Mouse (Mus musculus): ENCODE measurements around the gene 9930021J03Rik.

The 9930021J03Rik gene

DNA sequence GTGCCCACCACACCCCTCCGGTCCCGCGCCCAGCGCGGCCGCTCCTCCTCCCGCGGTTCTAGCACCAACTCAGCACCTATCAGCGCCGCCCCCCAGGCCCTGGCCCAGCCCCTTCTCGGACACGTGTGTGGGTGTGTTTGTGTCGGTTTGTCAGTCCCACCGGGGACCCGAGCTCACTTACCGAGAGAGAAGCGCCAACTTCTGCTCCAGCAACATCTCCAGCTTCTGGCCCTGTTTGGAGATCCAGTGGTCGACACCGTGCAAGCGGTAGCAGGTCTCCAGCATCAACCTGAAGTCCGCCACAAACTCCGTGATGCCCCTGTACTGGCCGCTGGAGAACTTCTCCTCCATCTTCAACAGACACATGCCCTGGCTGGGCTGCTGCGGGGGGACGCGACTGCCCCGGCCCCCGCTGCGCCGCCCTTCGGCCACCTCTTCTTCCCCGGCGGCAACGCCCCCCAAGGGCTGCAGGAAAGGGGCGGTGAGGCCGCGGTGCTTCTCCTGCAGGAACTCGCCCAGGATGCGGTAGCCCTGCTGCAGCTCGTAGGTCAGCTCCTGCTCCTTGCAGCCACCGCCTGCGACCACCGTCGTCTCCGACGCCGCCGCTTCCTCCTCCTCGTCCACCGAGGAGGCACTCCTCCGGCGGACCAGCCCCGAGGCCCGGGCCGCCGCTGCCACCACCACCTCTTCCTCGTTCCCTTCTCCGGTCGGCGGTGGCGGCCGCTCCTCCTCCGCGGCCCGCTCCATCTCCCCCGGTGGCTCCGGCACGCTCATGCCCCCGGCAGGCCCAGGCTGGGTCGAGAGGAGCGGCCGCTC, 480 bp downstream of the 9930021J03Rik start:
- peak; percentile 63 to 67 for DNase-seq

DNA sequence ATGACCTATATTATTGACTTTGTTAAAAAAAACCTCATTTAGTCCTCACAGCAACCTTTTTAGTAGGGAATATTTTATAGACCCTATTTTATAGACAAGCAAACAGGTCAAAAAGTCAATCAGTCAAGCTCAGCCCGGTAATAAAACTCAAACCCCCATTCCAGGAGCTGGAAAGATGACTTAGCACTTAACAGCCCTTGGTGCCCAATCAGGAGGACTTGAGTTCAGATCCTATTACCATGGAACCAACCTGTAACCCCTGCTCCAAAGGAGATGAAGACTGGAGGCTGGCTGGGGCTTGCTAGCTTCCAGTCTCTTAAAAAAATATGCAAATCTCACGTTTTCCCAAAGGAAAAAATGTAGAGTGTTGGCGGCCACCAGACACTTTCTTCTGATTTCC, 1.8 kb downstream of the 9930021J03Rik start:
- DNase-seq, result no peak

DNA sequence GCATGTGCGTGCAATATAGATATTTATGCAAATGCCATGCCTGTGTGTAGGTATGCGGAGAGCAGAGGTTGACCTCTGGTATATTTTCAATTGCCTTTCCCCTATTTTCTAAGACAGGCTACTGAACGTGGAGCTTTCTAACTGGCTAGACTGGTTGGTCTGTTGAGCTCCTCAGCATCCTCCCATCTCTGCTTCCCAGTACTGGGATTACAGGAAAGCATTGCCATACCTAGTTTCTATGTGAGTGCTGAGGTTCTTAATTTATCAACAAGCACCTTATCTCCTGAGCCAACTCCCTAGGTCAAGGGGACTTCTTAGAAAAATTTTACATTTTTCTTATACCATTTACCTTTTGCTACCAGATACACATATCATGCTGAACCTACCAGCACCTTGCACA, 8.4 kb downstream of the 9930021J03Rik start:
- no peak for DNase-seq

DNA sequence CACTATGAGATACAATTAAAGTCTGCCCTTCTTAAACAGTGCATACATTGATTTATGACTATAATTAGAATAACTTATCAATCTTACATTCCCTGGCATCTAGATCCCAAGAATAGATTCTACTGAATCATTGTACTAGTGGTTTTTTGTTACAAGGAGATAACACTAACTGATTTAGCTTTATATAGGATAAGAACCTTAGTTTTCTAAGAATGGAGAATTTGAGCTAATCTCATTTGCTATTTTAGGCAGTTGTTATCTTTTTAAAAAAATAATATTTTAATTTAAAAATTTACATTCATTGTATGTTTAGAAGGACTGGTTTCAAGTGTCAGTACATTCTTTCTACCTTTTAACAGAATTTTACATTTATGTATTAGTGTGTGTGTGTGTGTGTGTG, 17.8 kb downstream of the 9930021J03Rik start:
- no peak for DNase-seq

DNA sequence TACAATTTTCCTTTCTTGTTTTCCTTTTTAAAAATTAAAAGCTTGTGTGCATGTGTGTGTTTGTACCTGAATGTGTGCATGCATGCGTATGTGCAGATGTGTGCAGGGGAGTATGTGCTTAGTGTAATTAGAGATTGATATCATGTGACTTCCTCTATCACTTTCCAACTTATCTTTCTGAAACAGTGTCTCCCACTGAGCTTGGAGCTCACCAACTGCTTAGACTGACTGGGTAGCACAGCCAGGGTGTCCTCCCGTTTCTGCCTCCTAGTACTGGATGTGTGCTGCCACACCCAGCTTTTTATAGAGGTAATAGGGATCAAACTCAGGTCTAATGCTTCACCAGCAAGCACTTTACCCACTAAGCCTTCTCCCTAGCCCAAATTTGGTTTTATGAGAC, 22.9 kb downstream of the 9930021J03Rik start:
- DNase-seq, result no peak

DNA sequence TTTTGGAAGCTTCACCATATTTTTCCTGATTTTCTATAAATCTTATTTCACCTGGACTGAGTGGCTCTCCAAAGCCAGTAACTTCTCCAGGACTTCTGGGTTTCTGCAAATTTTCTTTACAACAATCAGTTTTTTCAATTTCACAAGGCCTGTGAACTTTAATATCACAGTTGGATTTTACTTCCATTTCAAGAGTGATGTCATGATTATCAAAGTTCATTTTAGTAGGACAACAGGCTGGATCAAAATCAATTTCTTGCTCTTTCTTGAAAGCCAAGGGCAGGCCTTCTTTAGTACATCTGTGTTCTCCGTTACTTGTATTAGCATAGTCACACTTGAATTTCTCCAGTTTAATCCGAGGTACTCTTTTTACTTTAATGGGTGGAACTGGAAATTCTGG, 51.9 kb downstream of the 9930021J03Rik start:
- no peak for DNase-seq

DNA sequence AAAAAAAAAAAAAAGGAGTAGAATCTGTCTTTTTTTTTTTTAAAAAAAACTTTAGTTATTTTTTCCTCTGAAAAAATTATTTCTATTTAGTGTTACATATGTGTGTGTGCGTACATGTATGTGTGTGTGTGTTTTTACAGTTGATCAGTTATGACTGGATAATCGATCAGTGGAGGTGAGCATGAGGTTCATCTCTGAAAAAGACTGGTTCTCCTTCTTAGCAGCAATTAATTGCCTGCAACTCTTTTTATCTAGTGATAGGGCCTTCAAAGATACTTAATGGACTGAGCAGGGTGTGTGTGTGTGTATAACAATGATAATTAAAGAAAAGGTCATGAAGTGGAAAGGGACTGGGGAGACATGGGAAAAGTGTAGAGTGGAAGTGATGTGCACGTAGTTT, 54.8 kb downstream of the 9930021J03Rik start:
- DNase-seq, result no peak

DNA sequence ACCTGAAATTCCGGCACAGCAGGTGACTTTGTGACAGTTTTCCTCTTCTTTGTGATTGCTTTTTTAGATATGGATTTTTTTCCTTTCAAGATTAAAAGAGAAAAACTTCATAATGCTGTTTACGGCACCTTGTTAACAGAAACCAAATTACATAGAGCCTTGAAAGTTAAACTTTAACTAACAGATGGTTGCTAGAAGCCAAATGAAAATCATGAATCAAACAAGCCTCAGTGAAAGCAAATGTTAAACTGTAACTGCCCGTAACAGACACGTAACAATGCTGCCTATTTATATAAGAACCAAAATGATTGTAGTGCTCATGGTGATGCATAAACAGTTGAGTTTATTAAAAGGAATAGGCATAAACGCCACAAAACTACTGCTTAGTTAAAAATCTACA, 62.3 kb downstream of the 9930021J03Rik start:
- DNase-seq, result no peak

DNA sequence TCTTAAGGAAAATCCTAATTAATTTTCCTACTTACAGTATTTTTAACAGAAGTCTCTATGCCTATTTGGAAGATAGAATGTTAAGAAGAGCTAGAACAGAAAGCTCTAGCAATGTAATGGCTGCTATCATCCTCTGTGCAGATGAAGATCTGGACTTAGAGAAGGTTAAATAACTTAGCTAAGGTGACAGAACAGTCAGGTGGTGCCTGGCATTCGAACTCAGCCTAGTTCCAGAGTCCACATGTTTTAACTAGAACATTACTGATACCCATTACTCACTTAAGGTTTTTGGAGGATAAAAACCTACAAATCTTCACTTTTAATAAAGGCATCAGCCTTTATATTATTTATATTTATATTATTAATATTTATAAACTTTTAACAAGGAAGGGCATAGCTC, 65.1 kb downstream of the 9930021J03Rik start:
- DNase-seq, result no peak

DNA sequence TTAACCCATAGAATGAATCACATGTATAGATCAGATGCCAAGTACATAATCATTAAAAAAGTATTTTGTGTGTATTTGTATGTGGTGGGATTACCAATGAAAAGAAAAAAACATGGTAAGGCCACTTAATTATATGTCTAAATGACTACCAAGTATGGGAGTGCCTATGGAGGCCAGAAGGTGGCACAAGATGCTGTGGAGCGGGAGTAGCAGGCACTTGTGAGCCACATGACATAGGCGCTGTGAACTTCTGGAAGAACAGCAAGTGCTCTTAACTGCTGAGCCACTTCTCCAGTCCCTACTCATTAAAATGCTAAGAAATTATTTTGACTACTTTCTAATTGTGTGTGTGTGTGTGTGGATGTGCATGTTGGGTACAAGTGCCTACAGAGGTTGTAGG, 66.2 kb downstream of the 9930021J03Rik start:
- DNase-seq, result peak in 1 of 2 experiments; percentile 9

DNA sequence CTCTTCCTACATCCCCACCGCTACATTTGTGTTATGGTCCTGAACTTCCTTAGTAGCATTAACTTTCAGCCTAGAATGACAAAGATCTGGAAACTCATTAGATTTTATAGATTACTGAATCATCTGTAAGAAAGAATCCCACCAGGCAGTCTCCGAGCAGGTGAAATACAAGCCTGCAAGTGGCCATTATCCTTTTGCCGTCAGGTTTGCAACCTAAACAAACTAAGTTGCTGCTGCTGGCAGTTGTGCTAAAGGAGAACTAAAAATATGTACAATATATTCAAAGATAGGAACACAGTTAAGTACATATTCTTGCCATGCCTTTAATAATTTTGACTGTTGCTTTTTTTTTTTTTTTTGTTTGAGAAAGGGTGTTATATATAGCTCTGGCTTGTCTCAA, 70.4 kb downstream of the 9930021J03Rik start:
- no peak for DNase-seq

DNA sequence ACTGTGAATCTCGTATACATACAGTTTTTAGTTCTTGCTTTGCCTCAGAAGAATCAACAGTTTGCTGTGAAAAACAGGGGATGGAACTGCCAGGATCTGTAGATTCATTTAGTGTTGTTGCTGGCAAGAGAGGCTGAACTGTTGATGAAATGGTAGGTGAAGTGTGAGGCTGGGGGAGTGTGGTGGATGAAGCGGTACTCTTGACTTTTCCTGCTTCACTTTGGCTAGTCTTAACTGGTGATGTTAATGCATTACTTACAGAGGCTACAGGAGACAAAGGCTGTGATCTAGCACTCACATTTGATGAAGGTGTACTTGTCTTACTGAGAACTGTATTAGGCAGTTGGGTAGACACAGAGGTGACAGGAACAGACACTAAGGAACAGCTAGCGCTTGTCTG, 87.3 kb downstream of the 9930021J03Rik start:
- DNase-seq, result no peak

DNA sequence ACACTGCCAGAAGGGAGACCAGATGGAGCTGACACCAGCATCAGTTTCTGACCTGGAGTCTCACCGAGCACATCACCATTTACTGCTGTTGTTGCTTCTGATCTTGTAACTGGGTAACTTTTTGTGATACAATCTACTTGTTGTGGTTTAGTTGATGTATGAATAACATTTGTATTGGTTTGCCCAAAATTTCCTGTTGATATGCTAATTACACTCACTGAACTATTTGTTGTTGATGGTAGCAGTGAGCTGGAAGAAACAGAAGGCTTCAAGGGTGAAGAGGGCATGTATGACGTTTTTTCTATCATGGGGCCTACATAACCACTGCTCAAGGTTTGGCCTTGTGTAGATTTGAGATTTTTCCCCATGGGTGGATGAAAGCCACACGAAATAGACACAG, 87.9 kb downstream of the 9930021J03Rik start:
- DNase-seq, result no peak

DNA sequence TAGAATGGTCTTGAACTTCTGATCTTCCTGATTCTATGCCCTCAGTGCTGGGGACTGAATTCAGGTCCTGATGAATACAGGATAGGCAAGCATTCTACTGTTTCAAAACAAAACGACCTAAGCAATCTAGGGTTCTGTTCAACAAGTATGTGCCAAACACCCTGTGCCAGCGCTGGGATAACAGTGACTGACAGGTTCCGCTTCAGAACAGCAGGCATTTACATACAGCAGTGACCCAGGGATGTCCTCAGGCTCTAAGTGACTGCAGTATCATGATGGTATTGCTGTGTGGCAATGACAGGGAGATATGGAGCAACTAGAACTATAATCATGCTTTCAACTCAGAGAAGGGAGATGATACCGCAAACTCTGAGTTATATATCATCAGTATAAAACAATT, 92.3 kb downstream of the 9930021J03Rik start:
- DNase-seq, result no peak

DNA sequence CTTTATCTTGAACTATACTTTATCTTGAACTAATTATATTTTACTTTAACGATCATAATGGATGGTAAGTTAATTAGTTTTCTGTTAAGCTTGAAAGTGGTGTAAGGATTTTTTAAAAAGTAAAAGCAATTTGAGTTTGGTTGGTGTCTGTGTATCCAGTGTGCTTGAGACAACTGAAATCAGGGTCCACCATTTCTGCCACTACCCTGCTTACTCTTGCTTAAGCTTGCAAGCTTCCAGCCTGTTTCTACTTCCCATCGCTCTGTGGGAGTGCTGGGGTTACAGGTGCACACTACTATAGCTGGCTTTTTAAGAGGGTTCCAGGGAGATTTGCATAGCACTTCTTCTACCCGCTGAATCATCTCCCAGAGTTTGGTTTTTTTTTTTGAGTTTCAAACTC, 96.3 kb downstream of the 9930021J03Rik start:
- DNase-seq, result no peak

DNA sequence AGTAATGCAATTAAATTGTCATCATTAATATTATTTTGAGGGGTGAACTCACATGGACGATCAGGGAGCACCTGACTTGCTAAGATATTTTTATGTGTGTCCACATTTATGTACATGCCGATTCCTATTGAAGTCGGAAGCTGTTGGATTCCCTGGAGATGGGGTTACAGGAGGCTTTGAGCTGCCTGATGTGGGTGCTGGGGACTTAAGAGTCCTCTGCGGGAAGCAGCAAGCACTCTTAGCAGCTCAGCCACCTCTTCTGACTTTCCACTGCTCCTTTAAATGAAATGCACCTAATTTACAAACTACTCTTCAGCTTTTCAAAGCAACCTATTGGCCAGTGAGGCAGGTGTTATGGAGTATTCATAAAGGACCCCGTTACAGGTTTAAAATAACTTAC, 97.3 kb downstream of the 9930021J03Rik start:
- DNase-seq, result no peak

DNA sequence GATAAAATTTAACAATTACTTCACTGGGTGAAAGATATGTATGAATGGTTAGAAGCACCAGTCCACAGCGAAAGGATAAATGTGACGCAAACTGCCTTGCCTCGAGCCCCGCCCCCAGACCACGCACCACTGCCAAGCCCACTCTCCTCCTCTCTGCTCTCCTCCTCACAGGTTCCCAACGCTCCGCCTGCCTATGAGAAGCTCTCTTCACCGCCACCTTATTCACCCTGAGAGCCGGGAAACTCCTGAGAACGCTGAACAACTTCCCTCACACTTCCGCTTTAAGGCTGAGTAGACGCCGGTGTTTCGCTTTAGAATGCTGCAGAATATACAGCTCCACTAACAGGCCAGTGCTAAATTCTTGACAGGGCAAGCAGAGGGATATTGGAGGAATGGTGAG, 97.8 kb downstream of the 9930021J03Rik start:
- DNase-seq, result no peak

DNA sequence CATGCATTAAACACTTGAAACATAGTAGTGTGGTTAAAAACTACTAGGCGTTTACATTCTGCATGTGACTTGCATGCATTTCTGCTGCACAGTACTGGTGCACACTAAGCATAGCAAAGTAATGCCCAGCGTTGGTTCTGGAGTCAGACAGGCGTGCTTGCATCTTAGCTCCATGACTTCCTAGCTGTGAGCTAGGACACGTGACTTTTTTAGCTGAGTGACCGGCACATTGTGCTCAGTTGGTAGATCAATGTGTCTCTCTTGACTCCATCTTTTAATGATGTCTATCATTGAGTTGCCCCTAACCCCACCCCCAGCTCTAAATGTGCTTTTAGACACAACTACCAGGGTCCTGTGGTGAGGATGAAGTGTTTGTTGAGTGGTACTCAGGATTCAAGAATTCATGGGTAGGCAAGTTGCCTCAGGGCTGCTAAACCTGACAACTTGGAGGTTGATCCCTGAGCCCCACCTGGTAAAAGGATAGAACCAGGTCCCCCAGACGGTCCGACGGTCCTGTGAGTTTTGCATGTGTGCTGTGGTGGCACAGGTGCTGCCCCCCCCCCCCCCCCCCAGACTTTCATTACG, 98.4 kb downstream of the 9930021J03Rik start:
- DNase-seq, result no peak

DNA sequence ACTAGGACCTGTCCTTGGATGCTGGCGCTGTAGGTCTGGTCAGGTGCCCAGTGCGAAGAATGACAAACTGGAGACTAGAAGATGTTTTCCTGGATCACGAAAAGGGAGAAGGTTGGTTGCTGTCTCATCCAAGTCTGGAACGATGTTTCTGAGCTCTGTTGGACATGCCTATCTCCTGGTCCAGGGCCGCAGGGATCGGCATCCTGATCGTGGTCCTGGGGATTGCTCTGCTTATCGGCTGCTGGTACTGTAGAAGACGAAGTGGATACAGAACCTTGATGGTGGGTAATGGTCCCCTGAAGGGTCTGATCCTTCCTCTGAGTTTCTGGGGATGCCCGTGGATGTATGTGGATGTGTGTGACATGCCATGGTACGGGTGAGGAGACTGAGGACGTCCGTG, 101.4 kb downstream of the 9930021J03Rik start:
- no peak for DNase-seq

DNA sequence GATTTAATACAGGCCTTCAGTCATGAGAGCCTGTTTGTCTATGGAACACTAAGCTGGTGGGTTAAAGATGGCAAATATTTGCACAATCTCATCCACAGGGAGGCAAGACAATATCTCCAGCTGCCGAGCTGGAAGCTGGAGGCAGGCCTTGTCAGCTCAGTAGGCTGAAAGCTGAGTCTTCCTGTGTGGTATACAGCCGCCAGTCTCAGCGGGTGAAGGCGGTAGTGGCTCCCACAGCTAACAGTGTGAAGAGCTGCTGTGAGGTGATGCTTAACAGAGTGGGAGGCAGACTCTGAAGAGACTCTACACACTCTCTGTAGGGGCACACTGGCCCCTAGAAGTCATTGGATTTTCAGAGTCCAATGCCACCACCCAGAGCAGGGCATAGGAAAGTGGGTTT, 104.1 kb downstream of the 9930021J03Rik start:
- DNase-seq, result no peak

DNA sequence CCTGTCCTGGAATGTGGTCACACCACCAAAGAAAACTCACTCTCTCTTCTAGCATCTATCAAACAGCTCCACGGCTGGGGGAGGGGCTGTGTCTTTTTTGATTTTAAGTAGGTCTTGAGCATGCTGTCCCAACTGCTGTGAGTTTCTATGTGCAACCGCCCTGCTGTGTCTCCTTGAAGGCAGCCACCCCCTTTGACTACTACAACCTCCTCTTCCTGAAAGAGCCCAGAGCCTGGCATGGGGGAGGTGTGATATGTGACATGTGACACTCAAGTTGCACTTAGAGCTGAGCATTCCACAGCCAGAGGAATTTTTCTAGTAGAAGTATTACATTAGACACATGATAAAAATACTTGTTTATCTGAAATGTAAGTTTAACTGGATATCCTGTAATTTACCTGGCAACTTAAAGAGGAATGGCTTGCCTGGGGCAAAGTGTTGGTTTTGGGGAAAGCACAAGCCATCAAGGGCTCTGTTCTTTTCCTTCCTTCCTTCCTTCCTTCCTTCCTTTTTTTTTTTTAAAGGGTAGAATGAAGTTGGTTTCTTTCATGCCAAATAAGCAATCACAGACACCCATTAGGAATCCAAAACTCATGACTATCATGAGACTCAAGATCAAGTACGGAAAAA, 108.4 kb downstream of the 9930021J03Rik start, which contains the start of gene Mlana:
Mlana (plus strand) TSS at position 580 of the 630 bp plus-strand sequence.
- DNase-seq, result no peak

DNA sequence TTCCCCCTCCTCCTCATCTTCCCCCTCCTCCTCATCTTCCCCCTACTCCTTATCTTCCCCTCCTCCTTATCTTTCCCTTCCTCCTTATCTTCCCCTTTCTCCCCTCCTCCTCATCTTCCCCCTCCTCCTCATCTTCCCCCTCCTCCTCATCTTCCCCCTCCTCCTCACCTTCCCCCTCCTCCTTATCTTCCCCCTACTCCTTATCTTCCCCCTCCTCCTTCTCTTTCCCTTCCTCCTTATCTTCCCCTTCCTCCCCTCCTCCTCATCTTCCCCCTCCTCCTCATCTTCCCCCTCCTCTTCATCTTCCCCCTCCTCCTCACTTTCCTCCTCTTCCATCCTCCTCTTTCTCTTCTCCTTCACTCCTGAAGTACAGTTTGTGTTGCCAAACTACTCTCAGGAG, 108.9 kb downstream of the 9930021J03Rik start:
- DNase-seq, result no peak

DNA sequence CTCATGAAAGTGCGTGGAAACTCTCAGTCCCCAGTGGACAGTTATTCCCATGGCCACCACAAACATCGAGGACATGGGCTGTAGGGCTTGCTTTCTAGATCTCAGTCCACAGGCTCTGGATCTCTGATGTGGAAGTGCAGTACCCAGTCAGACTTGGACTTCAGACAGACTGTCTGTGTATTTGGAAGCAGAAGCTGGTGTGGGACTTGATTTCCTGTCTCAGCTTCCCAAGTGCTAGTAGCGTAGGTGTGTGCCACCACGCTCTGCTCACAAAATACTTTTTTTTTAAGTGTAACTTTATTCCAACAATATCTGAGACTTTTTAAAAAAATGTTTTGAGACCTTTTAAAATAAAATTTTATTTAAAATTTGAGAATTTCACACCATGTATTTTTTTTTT, 109.5 kb downstream of the 9930021J03Rik start:
- DNase-seq, result no peak

DNA sequence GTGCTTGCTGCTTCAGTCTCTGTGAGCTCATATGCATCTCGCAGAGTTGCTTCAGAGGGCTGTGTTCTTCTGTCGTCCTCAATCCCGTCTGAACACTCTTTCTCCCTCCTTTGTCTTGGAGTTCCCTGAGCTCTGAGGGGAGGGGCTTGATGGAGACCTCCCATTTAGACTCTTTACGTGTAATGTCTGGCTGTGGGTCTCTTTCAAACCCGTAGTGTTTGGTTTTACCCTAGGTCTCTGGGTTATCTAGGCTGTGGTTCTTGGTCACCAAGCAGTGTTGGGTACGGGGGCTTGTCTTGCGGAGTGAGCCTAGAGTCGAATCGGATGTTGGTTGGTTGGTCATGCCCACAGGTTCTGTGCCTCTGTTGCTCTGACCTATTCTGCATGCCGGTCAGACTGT, 110.7 kb downstream of the 9930021J03Rik start:
- DNase-seq, result no peak

Measured in cerebellum, postnatal 25 days (tissue).